Mouse (Mus musculus): Measurements from ENCODE around the gene Rrm2. TPM values are rescaled to one million over a fixed set of nuclear protein-coding genes. Genes with fewer than 3 reads are reported as not detected.
"Not testable (repeated sequence)": the region's sequence is repeated elsewhere in the genome, so short reads cannot be mapped to it uniquely, and the experiment has no call there.

Rrm2 gene
- total and polyA plus RNA-seq, 3 experiments: 0.82 to 2.1 (median 1.8) TPM

- TF ChIP-seq EP300 (IDR thresholded peaks at IDR 0.05; ENCODE audit: insufficient read depth, low read depth, low read length) (no peak), CTCF (IDR thresholded peaks at IDR 0.05) (no peak), POLR2A (IDR thresholded peaks at IDR 0.05; ENCODE audit: insufficient read depth, low read depth, low read length) (no peak)
- Histone ChIP-seq H3K9ac (ENCODE audit: low read depth, low read length) (no peak overlapping the region), H3K4me1 (ENCODE audit: control insufficient read depth, insufficient read depth, low read length) (no peaks in the 10 kb centered on the region), H3K27me3 (ENCODE audit: control insufficient read depth, insufficient read depth, low read length) (no peaks in the 10 kb centered on the region), H3K79me2 (replicated peaks; ENCODE audit: control insufficient read depth, insufficient read depth, low read length) (no peaks in the 10 kb centered on the region), H3K36me3 (ENCODE audit: control insufficient read depth, insufficient read depth, low read length) (no peaks in the 10 kb centered on the region), H3K27ac (no peak overlapping the region), H3K4me3 (no peak overlapping the region)
- 63% methylated on average over 10 of the region's 10 CpGs for WGBS
- intact Hi-C loops (cut with DNase I): no loop called here
- no peak for DNase-seq
Observed at GRCm38 (mm10) chr12:24699578-24699977, 8.5 kb upstream of the Rrm2 start.

- H3K4me3 ChIP-seq; DNase-seq; H3K27ac ChIP-seq; H3K27me3 ChIP-seq (ENCODE audit: control insufficient read depth, insufficient read depth, low read length); H3K4me1 ChIP-seq (ENCODE audit: control insufficient read depth, insufficient read depth, low read length); intact Hi-C loops (cut with DNase I); H3K9ac ChIP-seq (ENCODE audit: low read depth, low read length); H3K36me3 ChIP-seq (ENCODE audit: control insufficient read depth, insufficient read depth, low read length); H3K79me2 ChIP-seq (replicated peaks; ENCODE audit: control insufficient read depth, insufficient read depth, low read length): not testable (repeated sequence)
- 89% methylated on average over 9 of the region's 9 CpGs for WGBS
- TF ChIP-seq CTCF (IDR thresholded peaks at IDR 0.05): peak; percentile 30
Observed at GRCm38 (mm10) chr12:24701621-24702020, 6.4 kb upstream of the Rrm2 start.

- TF ChIP-seq POLR2A (IDR thresholded peaks at IDR 0.05; ENCODE audit: insufficient read depth, low read depth, low read length) (no peak), CTCF (IDR thresholded peaks at IDR 0.05) (no peak), EP300 (IDR thresholded peaks at IDR 0.05; ENCODE audit: insufficient read depth, low read depth, low read length) (no peak)
- DNase-seq: no peak
- Histone ChIP-seq H3K4me3 (no peak overlapping the region), H3K27me3 (ENCODE audit: control insufficient read depth, insufficient read depth, low read length) (no peaks in the 10 kb centered on the region), H3K4me1 (ENCODE audit: control insufficient read depth, insufficient read depth, low read length) (no peaks in the 10 kb centered on the region), H3K27ac (no peak overlapping the region), H3K9ac (ENCODE audit: low read depth, low read length) (no peak overlapping the region), H3K79me2 (replicated peaks; ENCODE audit: control insufficient read depth, insufficient read depth, low read length) (no peaks in the 10 kb centered on the region), H3K36me3 (ENCODE audit: control insufficient read depth, insufficient read depth, low read length) (no peaks in the 10 kb centered on the region)
- intact Hi-C loops (cut with DNase I): no loop called here
- 64% methylated on average over 3 of the region's 3 CpGs for WGBS
Observed at GRCm38 (mm10) chr12:24703013-24703412, 5.0 kb upstream of the Rrm2 start.

- 96% methylated on average over 15 of the region's 15 CpGs for WGBS
- no peak overlapping the region for H3K9ac ChIP-seq (ENCODE audit: low read depth, low read length)
- no peaks in the 10 kb centered on the region for H3K27me3 ChIP-seq (ENCODE audit: control insufficient read depth, insufficient read depth, low read length)
- H3K79me2 ChIP-seq (replicated peaks; ENCODE audit: control insufficient read depth, insufficient read depth, low read length): no peaks in the 10 kb centered on the region
- H3K27ac ChIP-seq: no peak overlapping the region
- peaks cover 7% of the 10 kb centered on the region for H3K4me1 ChIP-seq (ENCODE audit: control insufficient read depth, insufficient read depth, low read length)
- no peak for DNase-seq
- H3K4me3 ChIP-seq: no peak overlapping the region
- intact Hi-C loops (cut with DNase I): no loop called here
- H3K36me3 ChIP-seq (ENCODE audit: control insufficient read depth, insufficient read depth, low read length): no peaks in the 10 kb centered on the region
- no peak for TF ChIP-seq POLR2A (IDR thresholded peaks at IDR 0.05; ENCODE audit: insufficient read depth, low read depth, low read length)
- TF ChIP-seq CTCF (IDR thresholded peaks at IDR 0.05): no peak
- TF ChIP-seq EP300 (IDR thresholded peaks at IDR 0.05; ENCODE audit: insufficient read depth, low read depth, low read length): no peak
Observed at GRCm38 (mm10) chr12:24705502-24706263, 2.4 kb upstream of the Rrm2 start.

GRCm38 (mm10) chr12:24706764-24707479, 1.1 kb upstream of the Rrm2 start:
- WGBS: 9% methylated on average over 27 of the region's 27 CpGs
- H3K9ac ChIP-seq (ENCODE audit: low read depth, low read length): no peak overlapping the region
- no peak overlapping the region for H3K27ac ChIP-seq

GRCm38 (mm10) chr12:24707480-24707802, 600 bp upstream of the Rrm2 start:
- Histone ChIP-seq H3K4me3 (no peak overlapping the region), H3K27ac (no peak overlapping the region), H3K4me1 (ENCODE audit: control insufficient read depth, insufficient read depth, low read length) (peaks cover 7% of the 10 kb centered on the region)

More at GRCm38 (mm10) chr12:24706764-24707479, 1.1 kb upstream of the Rrm2 start:
- Histone ChIP-seq H3K4me3 (no peak overlapping the region), H3K79me2 (replicated peaks; ENCODE audit: control insufficient read depth, insufficient read depth, low read length) (no peaks in the 10 kb centered on the region), H3K27me3 (ENCODE audit: control insufficient read depth, insufficient read depth, low read length) (no peaks in the 10 kb centered on the region), H3K4me1 (ENCODE audit: control insufficient read depth, insufficient read depth, low read length) (peaks cover 7% of the 10 kb centered on the region), H3K36me3 (ENCODE audit: control insufficient read depth, insufficient read depth, low read length) (no peaks in the 10 kb centered on the region)
- TF ChIP-seq CTCF (IDR thresholded peaks at IDR 0.05): no peak
- TF ChIP-seq EP300 (IDR thresholded peaks at IDR 0.05; ENCODE audit: insufficient read depth, low read depth, low read length): no peak
- intact Hi-C loops (cut with DNase I): no loop called here
- DNase-seq: no peak

More at GRCm38 (mm10) chr12:24707480-24707802, 600 bp upstream of the Rrm2 start:
- no peak for DNase-seq
- Histone ChIP-seq H3K9ac (ENCODE audit: low read depth, low read length) (no peak overlapping the region), H3K27me3 (ENCODE audit: control insufficient read depth, insufficient read depth, low read length) (no peaks in the 10 kb centered on the region), H3K36me3 (ENCODE audit: control insufficient read depth, insufficient read depth, low read length) (no peaks in the 10 kb centered on the region), H3K79me2 (replicated peaks; ENCODE audit: control insufficient read depth, insufficient read depth, low read length) (no peaks in the 10 kb centered on the region)
- WGBS: under 1% methylated on average over 9 of the region's 9 CpGs
- TF ChIP-seq EP300 (IDR thresholded peaks at IDR 0.05; ENCODE audit: insufficient read depth, low read depth, low read length) (no peak), CTCF (IDR thresholded peaks at IDR 0.05) (no peak), POLR2A (IDR thresholded peaks at IDR 0.05; ENCODE audit: insufficient read depth, low read depth, low read length) (no peak)
- intact Hi-C loops (cut with DNase I): no loop called here
